Mouse (Mus musculus) midbrain, embryonic 14.5 days (tissue): ENCODE measurements around the gene Atoh8. TPM values are rescaled to one million over a fixed set of nuclear protein-coding genes. Genes with fewer than 3 reads are reported as not detected.

ENCODE experiments used
- ATAC-seq: fragments of 200-750 bp; cut with Nextera tagmentation; 2 replicates; pipeline ENCODE4 v1.8.0; 2017; ENCODE audit warnings: moderate number of reproducible peaks, moderate library complexity; ENCODE audit not compliant: low FRiP score, low TSS enrichment
- DNase-seq: peaks from one replicate; pipeline ENCODE4 v3.0.0-alpha.2; 2015
- H3K27ac ChIP-seq: fragments of 300-500 bp; sonication (generic); replicated peaks from 2 replicates; pipeline ENCODE4 v1.5.1; 2014; ENCODE audit warnings: mild to moderate bottlenecking, low read depth, low read length, moderate library complexity
- H3K27me3 ChIP-seq: fragments of 300-500 bp; sonication (generic); 2 replicates; pipeline ENCODE4 v1.6.1; 2014; ENCODE audit warnings: low read length, control low read depth, mixed read lengths; ENCODE audit not compliant: control insufficient read depth, insufficient read depth
- H3K36me3 ChIP-seq: fragments of 300-500 bp; sonication (generic); 2 replicates; pipeline ENCODE4 v1.6.1; 2014; ENCODE audit warnings: low read length, control low read depth; ENCODE audit not compliant: control insufficient read depth, insufficient read depth
- H3K4me1 ChIP-seq: fragments of 300-500 bp; sonication (generic); 2 replicates; pipeline ENCODE4 v1.6.1; 2014; ENCODE audit warnings: mild to moderate bottlenecking, antibody characterized with exemption, low read length, control low read depth; ENCODE audit not compliant: control insufficient read depth, insufficient read depth
- H3K4me2 ChIP-seq: fragments of 300-500 bp; sonication (generic); 2 replicates; pipeline ENCODE4 v1.6.1; 2014; ENCODE audit warnings: mild to moderate bottlenecking, low read length, moderate library complexity
- H3K4me3 ChIP-seq: fragments of 300-500 bp; sonication (generic); replicated peaks from 2 replicates; pipeline ENCODE4 v1.5.1; 2014; ENCODE audit warnings: low read depth, low read length
- H3K9ac ChIP-seq: fragments of 300-500 bp; sonication (generic); replicated peaks from 2 replicates; pipeline ENCODE4 v1.6.1; 2014; ENCODE audit warnings: mild to moderate bottlenecking, low read length, moderate library complexity
- H3K9me3 ChIP-seq: fragments of 300-500 bp; sonication (generic); 2 replicates; pipeline ENCODE4 v1.6.1; 2016; ENCODE audit warnings: low read length, control low read depth, mixed read lengths; ENCODE audit not compliant: control insufficient read depth
- WGBS: fragments of 180-500 bp; shearing (Covaris S2); extraction: QIAGEN DNeasy Blood & Tissue Kit; methylation state at CpG from one replicate; pipeline ENCODE4 v1.1.7; 2014; 5-methylcytosine and 5-hydroxymethylcytosine counted together
- polyA plus RNA-seq: library from polyadenylated mRNA; unstranded; fragments of >200 nt; fragmentation: Nextera tagmentation; extraction: Ambion mirVana; gene quantifications from 2 replicates; pipeline ENCODE4 v1.2.1, GENCODE M21; 2014

Gene Atoh8
- polyA plus RNA-seq, 1 experiment from 2014 or later, result 2.4 TPM

DNA sequence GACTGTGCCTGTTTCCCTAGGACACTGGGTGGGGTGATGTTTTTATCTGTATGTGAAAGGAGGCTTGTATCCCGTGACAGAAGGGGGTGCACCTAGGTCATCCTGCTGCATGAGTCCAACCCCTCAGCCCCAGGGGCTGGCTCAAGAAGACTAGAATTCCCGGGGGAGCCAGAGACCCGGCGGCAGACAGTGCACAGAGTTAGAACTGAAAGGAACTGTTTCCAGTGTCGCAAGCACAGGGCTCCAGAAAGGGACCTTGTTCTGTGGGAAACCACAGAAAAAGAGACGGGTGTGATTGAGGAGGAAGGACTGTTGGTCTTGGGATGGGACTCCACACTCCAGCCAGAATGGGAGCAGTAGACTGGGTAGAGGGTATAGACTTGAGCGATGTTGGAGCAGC is 30.5 kb downstream of the Atoh8 start:
- no peak for ATAC-seq
- Histone ChIP-seq H3K4me1 (no peaks in the 10 kb centered on the region), H3K27me3 (no peaks in the 10 kb centered on the region), H3K9me3 (no peaks in the 10 kb centered on the region), H3K36me3 (no peaks in the 10 kb centered on the region), H3K9ac (no peak overlapping the region), H3K27ac (no peak overlapping the region), H3K4me2 (no peak overlapping the region), H3K4me3 (no peak overlapping the region)
- 78% methylated on average over 7 of the region's 7 CpGs for WGBS
- no peak for DNase-seq

DNA sequence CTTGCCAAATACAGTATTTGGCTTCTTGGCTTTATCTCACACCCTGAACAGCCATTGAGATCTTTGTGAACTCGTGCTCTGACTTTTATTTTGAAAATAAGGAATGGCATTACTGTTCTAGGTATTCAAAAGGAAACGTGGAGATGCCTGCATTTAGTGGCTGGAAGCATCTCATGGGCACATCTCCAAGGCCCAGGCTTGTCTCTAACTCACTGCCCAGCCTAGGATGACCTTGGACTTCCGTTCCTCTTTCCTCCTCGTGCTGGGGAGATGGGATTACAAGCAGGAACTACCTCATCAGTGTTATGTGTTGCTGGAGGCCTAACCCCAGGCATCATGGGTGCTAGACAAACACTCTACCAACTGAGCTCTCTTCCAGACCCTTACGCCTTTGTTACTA is 32.1 kb downstream of the Atoh8 start:
- ATAC-seq, result no peak
- no peak overlapping the region for H3K9ac ChIP-seq
- WGBS, result 78% methylated on average over 5 of the region's 5 CpGs
- no peak overlapping the region for H3K4me2 ChIP-seq
- H3K4me3 ChIP-seq, result no peak overlapping the region
- no peak for DNase-seq
- no peaks in the 10 kb centered on the region for H3K36me3 ChIP-seq
- no peak overlapping the region for H3K27ac ChIP-seq
- no peaks in the 10 kb centered on the region for H3K27me3 ChIP-seq
- H3K4me1 ChIP-seq, result no peaks in the 10 kb centered on the region
- H3K9me3 ChIP-seq, result no peaks in the 10 kb centered on the region

DNA sequence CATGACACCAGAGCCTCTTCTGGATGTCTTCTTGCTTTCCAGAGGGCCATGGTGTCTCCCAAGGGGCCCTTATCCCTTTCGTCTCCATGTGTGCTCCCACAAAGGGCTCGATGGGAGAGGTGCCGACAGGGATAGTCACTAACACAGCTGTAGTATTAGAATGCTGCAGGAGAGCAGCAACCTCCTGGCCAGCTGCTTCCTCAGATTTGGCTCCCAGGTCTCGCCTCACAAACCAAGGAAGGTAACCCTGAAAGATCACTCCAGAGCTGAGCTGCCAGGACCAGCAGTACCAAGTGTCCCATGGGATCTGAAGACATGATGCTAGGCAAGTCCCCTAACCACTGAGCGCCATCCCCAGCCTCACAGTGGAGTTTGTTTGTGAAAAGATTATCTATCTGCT is 32.6 kb downstream of the Atoh8 start:
- H3K4me3 ChIP-seq, result no peak overlapping the region
- no peaks in the 10 kb centered on the region for H3K27me3 ChIP-seq
- H3K9me3 ChIP-seq, result no peaks in the 10 kb centered on the region
- 81% methylated on average over 5 of the region's 5 CpGs for WGBS
- DNase-seq (no peak), ATAC-seq (no peak)
- H3K27ac ChIP-seq, result no peak overlapping the region
- no peaks in the 10 kb centered on the region for H3K4me1 ChIP-seq
- H3K9ac ChIP-seq, result no peak overlapping the region
- no peaks in the 10 kb centered on the region for H3K36me3 ChIP-seq
- no peak overlapping the region for H3K4me2 ChIP-seq

DNA sequence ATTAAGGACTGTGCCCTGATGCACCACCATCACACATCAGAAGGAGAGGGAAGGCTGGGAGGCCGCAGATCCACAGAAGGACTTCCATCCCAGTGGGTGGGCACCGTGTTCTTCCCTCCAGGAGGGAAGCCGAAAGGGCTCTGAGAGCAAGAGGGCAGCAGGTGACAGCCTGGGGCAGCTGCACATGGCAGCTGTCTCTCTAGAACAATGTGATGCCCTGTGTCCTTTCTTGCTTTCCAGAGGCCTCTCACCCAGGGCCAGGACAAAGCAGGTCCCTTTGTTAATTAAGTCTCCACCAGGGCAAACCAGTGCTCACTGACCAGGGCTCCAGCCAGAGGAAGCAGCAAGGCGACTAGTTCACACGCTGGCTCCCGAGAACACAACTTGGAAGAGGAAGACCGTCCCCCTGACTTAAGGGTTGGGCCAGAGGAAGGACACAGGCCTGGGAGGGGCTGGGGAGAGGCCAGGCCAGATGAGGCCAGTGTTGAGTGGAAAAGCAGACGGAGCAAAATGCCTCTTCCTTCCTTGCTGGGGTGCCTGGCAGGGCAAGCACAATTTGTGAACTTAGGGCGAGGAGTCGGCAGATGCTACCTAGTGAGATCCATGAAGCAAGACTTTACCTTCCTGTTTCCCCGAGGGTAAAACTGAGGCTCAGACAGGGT is 34.7 kb downstream of the Atoh8 start:
- H3K27ac ChIP-seq, result no peak overlapping the region
- 40% methylated on average over 11 of the region's 11 CpGs for WGBS
- no peak for DNase-seq
- no peaks in the 10 kb centered on the region; the same call in 1 of the 2 replicates for H3K27me3 ChIP-seq
- no peak overlapping the region for H3K4me2 ChIP-seq
- ATAC-seq, result no peak
- no peaks in the 10 kb centered on the region for H3K4me1 ChIP-seq
- H3K36me3 ChIP-seq, result no peaks in the 10 kb centered on the region
- H3K9me3 ChIP-seq, result no peaks in the 10 kb centered on the region
- H3K4me3 ChIP-seq, result no peak overlapping the region
- no peak overlapping the region for H3K9ac ChIP-seq

DNA sequence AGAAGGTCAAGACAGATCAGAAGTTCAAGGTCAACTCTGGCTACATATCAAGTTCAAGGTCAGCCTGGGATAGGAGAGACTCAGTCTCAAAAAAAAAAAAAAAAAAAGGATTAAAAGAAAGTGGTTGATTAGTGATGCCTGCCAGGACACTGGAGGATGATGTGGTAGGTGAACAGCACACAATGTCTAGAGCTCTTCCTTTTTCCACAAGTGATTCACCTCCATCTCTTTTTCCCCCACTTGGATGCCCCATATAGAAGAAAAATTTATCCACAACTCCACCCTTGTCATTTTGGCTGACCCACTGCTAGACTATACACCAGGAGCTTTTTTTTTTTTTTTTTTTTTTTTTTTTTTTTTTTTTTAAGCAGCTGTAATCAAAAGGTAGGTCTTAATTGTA is 37.9 kb downstream of the Atoh8 start:
- DNase-seq, result no peak
- H3K9ac ChIP-seq, result no peak overlapping the region
- ATAC-seq, result no peak
- no peaks in the 10 kb centered on the region; the same call in 1 of the 2 replicates for H3K27me3 ChIP-seq
- no peaks in the 10 kb centered on the region for H3K4me1 ChIP-seq
- H3K4me2 ChIP-seq, result no peak overlapping the region
- no peaks in the 10 kb centered on the region for H3K9me3 ChIP-seq
- no peaks in the 10 kb centered on the region for H3K36me3 ChIP-seq
- no peak overlapping the region for H3K4me3 ChIP-seq
- no peak overlapping the region for H3K27ac ChIP-seq

DNA sequence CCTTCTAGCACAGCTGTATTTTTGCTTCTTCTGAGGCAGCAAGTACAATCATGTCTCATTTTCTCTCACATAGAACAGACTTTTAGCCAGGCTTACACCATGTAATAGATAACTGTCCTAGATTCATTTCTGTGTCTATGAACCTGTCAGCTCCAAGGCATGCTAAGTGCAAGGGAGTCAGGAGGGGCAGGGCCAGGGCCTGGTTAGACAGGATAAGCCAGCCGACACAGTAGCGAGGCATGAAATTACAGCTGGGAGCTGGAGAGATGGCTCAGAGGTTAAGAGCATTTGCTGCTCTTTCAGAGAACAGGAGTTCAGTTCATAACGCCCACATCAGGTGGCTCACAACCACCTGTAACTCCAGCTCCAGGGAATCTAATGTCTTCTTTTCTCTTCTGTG is 38.7 kb downstream of the Atoh8 start:
- Histone ChIP-seq H3K4me3 (no peak overlapping the region), H3K4me2 (no peak overlapping the region), H3K27ac (no peak overlapping the region), H3K27me3 (no peaks in the 10 kb centered on the region; the same call in 1 of the 2 replicates), H3K4me1 (no peaks in the 10 kb centered on the region), H3K9ac (no peak overlapping the region), H3K9me3 (no peaks in the 10 kb centered on the region), H3K36me3 (no peaks in the 10 kb centered on the region)
- ATAC-seq (no peak), DNase-seq (no peak)
- WGBS, result 82% methylated on average over 3 of the region's 3 CpGs

DNA sequence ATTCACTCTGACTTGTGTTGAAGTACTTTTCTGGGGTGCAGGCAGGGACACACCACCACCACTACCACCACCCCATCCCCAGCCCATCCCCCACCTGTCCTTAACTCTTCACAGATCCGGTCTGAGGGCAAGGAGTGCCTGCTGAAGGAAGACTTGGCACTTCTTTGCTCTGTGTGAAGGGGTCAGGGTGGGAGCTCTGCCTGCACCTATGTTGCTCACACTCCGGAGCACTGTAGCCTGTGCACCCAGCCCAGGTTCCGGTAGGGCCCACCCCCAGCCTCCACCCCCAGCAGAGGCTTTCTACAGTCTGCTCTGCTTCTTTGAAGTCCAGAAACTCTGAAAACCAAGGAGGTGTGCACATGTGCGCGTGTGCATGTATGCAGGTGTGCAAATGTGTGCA is 44.8 kb downstream of the Atoh8 start:
- DNase-seq, result no peak
- Histone ChIP-seq H3K4me1 (peaks cover 11% of the 10 kb centered on the region), H3K9me3 (no peaks in the 10 kb centered on the region), H3K27ac (no peak overlapping the region), H3K27me3 (peaks cover 22% of the 10 kb centered on the region), H3K4me3 (no peak overlapping the region), H3K36me3 (no peaks in the 10 kb centered on the region), H3K4me2 (no peak overlapping the region), H3K9ac (no peak overlapping the region)
- WGBS, result 71% methylated on average over 5 of the region's 5 CpGs
- 0 out of 2 replicates have a peak, but pooled peaks have one; percentile 28 for ATAC-seq

DNA sequence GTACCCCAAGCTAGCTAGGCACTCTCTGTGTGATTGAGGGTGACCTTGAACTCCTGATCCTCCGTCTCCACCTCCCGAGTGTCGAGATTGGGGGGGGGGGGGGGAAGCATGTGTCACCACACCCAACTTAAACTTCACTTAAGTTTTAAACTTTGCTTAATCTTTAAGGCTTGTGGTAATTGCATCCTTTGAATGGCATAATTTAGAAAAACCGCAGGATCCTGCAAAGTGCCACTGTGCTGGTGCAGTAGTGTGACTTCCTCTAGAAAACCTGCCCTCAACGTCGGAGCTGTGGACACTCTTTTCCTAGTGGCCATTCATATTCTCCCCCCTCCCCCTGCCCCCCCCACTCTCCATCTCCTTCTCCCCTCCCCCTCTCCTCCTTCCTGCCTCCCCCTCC is 45.3 kb downstream of the Atoh8 start:
- WGBS, result 44% methylated on average over 6 of the region's 6 CpGs
- Histone ChIP-seq H3K4me2 (no peak overlapping the region), H3K4me1 (peaks cover 11% of the 10 kb centered on the region), H3K9me3 (no peaks in the 10 kb centered on the region), H3K9ac (no peak overlapping the region), H3K27ac (no peak overlapping the region), H3K36me3 (no peaks in the 10 kb centered on the region), H3K4me3 (no peak overlapping the region), H3K27me3 (peaks cover 22% of the 10 kb centered on the region)
- DNase-seq (no peak), ATAC-seq (no peak)

DNA sequence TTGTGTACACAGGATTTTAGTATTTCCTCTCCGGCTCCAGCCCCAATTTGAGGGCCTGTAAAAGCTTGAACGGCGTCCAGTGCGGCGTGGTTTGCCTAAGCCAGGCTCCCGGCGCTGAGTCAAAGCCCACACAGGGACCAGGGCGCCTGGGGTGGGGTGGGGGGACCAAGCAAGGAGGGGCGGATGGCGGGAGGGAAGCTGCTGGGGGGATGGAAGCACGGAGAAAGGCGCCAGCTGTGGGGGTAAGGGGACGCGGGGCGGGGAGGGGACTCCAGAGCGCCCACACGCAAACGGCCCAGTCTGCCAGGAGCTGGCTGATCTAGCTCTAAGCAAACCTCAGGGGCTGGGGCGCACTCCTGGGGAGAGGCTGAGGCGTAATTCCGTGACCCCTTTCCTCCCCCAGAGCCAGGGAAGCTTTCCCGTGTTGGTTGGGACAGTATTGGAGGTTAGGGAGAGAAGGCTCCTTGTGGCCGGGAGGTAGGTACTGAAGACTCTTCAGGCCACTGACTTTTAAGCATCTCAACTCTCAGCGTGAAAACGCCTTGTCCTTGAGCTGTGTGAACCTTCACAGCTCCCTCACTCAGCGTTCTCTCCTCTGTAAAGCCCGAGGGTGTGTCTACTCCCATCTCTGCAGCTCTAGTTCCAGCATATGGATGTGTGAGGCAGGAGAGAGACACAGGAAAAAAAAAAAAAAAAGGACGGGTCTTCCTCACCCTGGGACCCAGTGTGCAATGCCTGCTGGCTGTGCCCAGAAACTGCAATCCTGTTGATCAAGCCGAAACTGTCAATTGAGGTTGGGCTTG is 46.1 kb downstream of the Atoh8 start:
- ATAC-seq (no peak; the same call in 1 of the 2 replicates), DNase-seq (peak; percentile 52)
- H3K4me2 ChIP-seq, result peak overlapping the region; percentile 51
- peaks cover 11% of the 10 kb centered on the region for H3K4me1 ChIP-seq
- H3K36me3 ChIP-seq, result no peaks in the 10 kb centered on the region
- H3K27ac ChIP-seq, result 0 out of 2 replicates have a peak overlapping the region, but pooled peaks have one; percentile 13
- H3K9ac ChIP-seq, result peak overlapping the region; percentile 42; the same call in 1 of the 2 replicates
- peak overlapping the region; percentile 19 for H3K4me3 ChIP-seq
- WGBS, result 4% methylated on average over 29 of the region's 29 CpGs
- no peaks in the 10 kb centered on the region for H3K9me3 ChIP-seq
- H3K27me3 ChIP-seq, result peaks cover 22% of the 10 kb centered on the region
